31 mouse cellular contexts compared by ENCODE assay signal in the genomic region with DNA sequence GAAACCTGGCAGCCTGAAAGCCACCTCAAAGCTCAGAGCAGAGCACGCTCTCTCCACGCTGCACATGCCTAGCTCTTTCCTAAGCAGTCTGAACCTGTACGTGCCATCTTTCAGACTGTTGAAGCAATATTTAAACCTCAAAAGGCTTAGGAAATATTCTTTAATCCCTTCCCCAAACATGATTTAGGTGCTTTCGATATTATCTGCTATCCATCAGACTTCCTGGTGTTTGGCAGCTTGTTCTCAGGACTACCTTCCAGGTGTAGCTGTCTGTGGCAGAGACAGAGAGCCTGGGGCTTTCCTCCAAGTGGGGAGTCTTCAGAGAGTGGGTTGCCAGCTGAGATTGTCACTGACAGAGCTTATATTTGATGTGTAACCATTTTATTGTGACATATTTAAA.
"Had no signal": no experiment of that assay in that cellular context is flagged by ENCODE, and none has a peak within 500 bp of the region (broad histone marks: within the 10 kb centered on the region; RNA-seq: fewer than 3 reads in every experiment).

No protein-coding gene starts in this region.

- H3K4me3 ChIP-seq: limb, embryonic 10.5 days; limb, embryonic 12.5 days; limb, embryonic 13.5 days; limb, embryonic 15.5 days; liver, embryonic 12.5 days; liver, embryonic 13.5 days; liver, embryonic 15.5 days; lung, embryonic 15.5 days; megakaryocyte, embryonic 14.5 days; midbrain, embryonic 10.5 days; midbrain, embryonic 12.5 days; midbrain, embryonic 13.5 days; midbrain, embryonic 15.5 days; myocyte had no signal

- H3K4me1 ChIP-seq: limb, embryonic 10.5 days; limb, embryonic 12.5 days; limb, embryonic 13.5 days; liver, embryonic 13.5 days; liver, embryonic 15.5 days; lung, embryonic 15.5 days; midbrain, embryonic 15.5 days had no signal

- H3K36me3 ChIP-seq: limb, embryonic 10.5 days; limb, embryonic 12.5 days; limb, embryonic 13.5 days; limb, embryonic 15.5 days; liver, embryonic 12.5 days; liver, embryonic 13.5 days; liver, embryonic 15.5 days; lung, embryonic 15.5 days; midbrain, embryonic 10.5 days; midbrain, embryonic 12.5 days; midbrain, embryonic 13.5 days; midbrain, embryonic 15.5 days had no signal

- DNase-seq: left cerebral cortex, postnatal 4 days; liver; liver, embryonic 13.5 days; liver, postnatal 0 days; lung, adult 18-20 months; lung, adult 2 months; lung, embryonic 14.5 days; lung, postnatal 10 days; lung, postnatal 14 days; lung, postnatal 36 days; lung, postnatal 4 days; midbrain, embryonic 14.5 days had no signal

- H3K9me3 ChIP-seq: limb, embryonic 10.5 days; limb, embryonic 12.5 days; limb, embryonic 13.5 days; limb, embryonic 15.5 days; liver, embryonic 12.5 days; liver, embryonic 13.5 days; liver, embryonic 15.5 days; lung, embryonic 15.5 days; megakaryocyte, embryonic 14.5 days; midbrain, embryonic 10.5 days; midbrain, embryonic 12.5 days; midbrain, embryonic 13.5 days; midbrain, embryonic 15.5 days had no signal

- H3K4me2 ChIP-seq: limb, embryonic 12.5 days; limb, embryonic 13.5 days; limb, embryonic 15.5 days; liver, embryonic 11.5 days; liver, embryonic 12.5 days; liver, embryonic 13.5 days; liver, embryonic 15.5 days; lung, embryonic 14.5 days; lung, embryonic 15.5 days; midbrain, embryonic 11.5 days; midbrain, embryonic 12.5 days; midbrain, embryonic 13.5 days; midbrain, embryonic 15.5 days had no signal

- ATAC-seq: liver, embryonic 12.5 days; liver, postnatal 0 days; lung, postnatal 0 days; midbrain, embryonic 13.5 days; midbrain, embryonic 15.5 days; midbrain, embryonic 16.5 days had no signal

- H3K27me3 ChIP-seq: limb, embryonic 13.5 days; limb, embryonic 15.5 days; liver, embryonic 12.5 days; liver, embryonic 13.5 days; liver, embryonic 15.5 days; megakaryocyte, embryonic 14.5 days; midbrain, embryonic 15.5 days had no signal

- H3K27ac ChIP-seq: limb, embryonic 10.5 days; limb, embryonic 12.5 days; limb, embryonic 13.5 days; limb, embryonic 15.5 days; liver, embryonic 12.5 days; liver, embryonic 13.5 days; liver, embryonic 14.5 days; liver, embryonic 15.5 days; lung, embryonic 15.5 days; macrophage; midbrain, embryonic 10.5 days; midbrain, embryonic 12.5 days; midbrain, embryonic 13.5 days; midbrain, embryonic 15.5 days had no signal

- H3K9ac ChIP-seq: limb, embryonic 12.5 days; limb, embryonic 13.5 days; limb, embryonic 15.5 days; liver, embryonic 12.5 days; liver, embryonic 13.5 days; liver, embryonic 14.5 days; liver, embryonic 15.5 days; liver, postnatal 0 days; lung, embryonic 14.5 days; lung, embryonic 15.5 days; midbrain, embryonic 12.5 days; midbrain, embryonic 13.5 days; midbrain, embryonic 15.5 days had no signal
